Mouse (Mus musculus) liver, embryonic 11.5 days (tissue): ENCODE data around the gene Olfr347. TPM values are rescaled to one million over a fixed set of nuclear protein-coding genes. Genes with fewer than 3 reads are reported as not detected.

Experiments
- ATAC-seq: fragments of 200-750 bp; cut with Nextera tagmentation; replicated peaks from 2 replicates; pipeline ENCODE4 v1.8.0; 2017; ENCODE audit warnings: moderate number of reproducible peaks, mild to moderate bottlenecking, moderate TSS enrichment, moderate library complexity; ENCODE audit not compliant: low FRiP score
- DNase-seq: peaks from one replicate; pipeline ENCODE4 v3.0.0-alpha.2; 2017; ENCODE audit warnings: low spot score
- H3K27ac ChIP-seq: fragments of 300-500 bp; sonication (generic); 2 replicates; pipeline ENCODE4 v1.5.1; 2014; ENCODE audit warnings: mild to moderate bottlenecking, low read depth, low read length, control low read depth
- H3K27me3 ChIP-seq: fragments of 300-500 bp; sonication (generic); replicated peaks from 2 replicates; pipeline ENCODE4 v1.6.1; 2014; ENCODE audit warnings: low read length, mixed read lengths; ENCODE audit not compliant: control insufficient read depth, insufficient read depth
- H3K36me3 ChIP-seq: fragments of 300-500 bp; sonication (generic); 2 replicates; pipeline ENCODE4 v1.6.1; 2014; ENCODE audit warnings: mild to moderate bottlenecking, low read length, moderate library complexity, mixed read lengths; ENCODE audit not compliant: control insufficient read depth, insufficient read depth
- H3K4me1 ChIP-seq: fragments of 300-500 bp; sonication (generic); replicated peaks from 2 replicates; pipeline ENCODE4 v1.6.1; 2014; ENCODE audit warnings: low read length, mixed read lengths; ENCODE audit not compliant: control insufficient read depth, insufficient read depth
- H3K4me2 ChIP-seq: fragments of 300-500 bp; sonication (generic); 2 replicates; pipeline ENCODE4 v1.6.1; 2014; ENCODE audit warnings: mild to moderate bottlenecking, control low read depth, moderate library complexity
- H3K4me3 ChIP-seq: fragments of 300-500 bp; sonication (generic); 2 replicates; pipeline ENCODE4 v1.5.1; 2014; ENCODE audit warnings: low read depth, low read length, control low read depth
- H3K9ac ChIP-seq: fragments of 300-500 bp; sonication (generic); 2 replicates; pipeline ENCODE4 v1.6.1; 2014; ENCODE audit warnings: low read depth, low read length, control low read depth
- H3K9me3 ChIP-seq: fragments of 300-500 bp; sonication (generic); 2 replicates; pipeline ENCODE4 v1.6.1; 2016; ENCODE audit warnings: low read length, inconsistent platforms, mixed read lengths; ENCODE audit not compliant: control insufficient read depth
- WGBS: fragments of 180-500 bp; shearing (Covaris S2); extraction: QIAGEN DNeasy Blood & Tissue Kit; methylation state at CpG from one replicate; pipeline ENCODE4 v1.1.7; 2014; 5-methylcytosine and 5-hydroxymethylcytosine counted together
- polyA plus RNA-seq: library from polyadenylated mRNA; unstranded; fragments of >200 nt; fragmentation: Nextera tagmentation; extraction: Ambion mirVana; gene quantifications from 2 replicates; pipeline ENCODE4 v1.2.1, GENCODE M21; 2014

Olfr347 gene
- polyA plus RNA-seq, result not detected in 2 replicates

- H3K4me1 ChIP-seq, result no peaks in the 10 kb centered on the region
- no peak for DNase-seq
- H3K9me3 ChIP-seq, result no peaks in the 10 kb centered on the region
- H3K4me3 ChIP-seq, result no peak within 1 kb of the TSS
- H3K4me2 ChIP-seq, result no peak within 1 kb of the TSS
- ATAC-seq, result no peak
- H3K27ac ChIP-seq, result no peak within 1 kb of the TSS
- H3K36me3 ChIP-seq, result no peaks in the 10 kb centered on the region
- H3K9ac ChIP-seq, result no peak within 1 kb of the TSS
- no peaks in the 10 kb centered on the region for H3K27me3 ChIP-seq
These were observed at the start of gene Olfr347 for GRCm38 (mm10) chr2:36731602-36732001. Gene Olfr347, plus strand, starts transcription at chr2:36731902.

- H3K4me2 ChIP-seq, result no peak within 1 kb of the TSS
- no peaks in the 10 kb centered on the region for H3K4me1 ChIP-seq
- no peak within 1 kb of the TSS for H3K27ac ChIP-seq
- no peaks in the 10 kb centered on the region for H3K36me3 ChIP-seq
- DNase-seq, result no peak
- H3K27me3 ChIP-seq, result no peaks in the 10 kb centered on the region
- H3K9ac ChIP-seq, result no peak within 1 kb of the TSS
- no peak within 1 kb of the TSS for H3K4me3 ChIP-seq
- 0 out of 2 replicates have a peak, but pooled peaks cover 2% of the 10 kb centered on the region for H3K9me3 ChIP-seq
- ATAC-seq, result no peak
- WGBS, result 76% methylated on average over 1 of the region's 1 CpGs
These were observed 46.2 kb upstream of the Olfr347 start, which contains the start of gene Olfr346 for GRCm38 (mm10) chr2:36685488-36685887. Gene Olfr346, plus strand, starts transcription at chr2:36685788.

DNA sequence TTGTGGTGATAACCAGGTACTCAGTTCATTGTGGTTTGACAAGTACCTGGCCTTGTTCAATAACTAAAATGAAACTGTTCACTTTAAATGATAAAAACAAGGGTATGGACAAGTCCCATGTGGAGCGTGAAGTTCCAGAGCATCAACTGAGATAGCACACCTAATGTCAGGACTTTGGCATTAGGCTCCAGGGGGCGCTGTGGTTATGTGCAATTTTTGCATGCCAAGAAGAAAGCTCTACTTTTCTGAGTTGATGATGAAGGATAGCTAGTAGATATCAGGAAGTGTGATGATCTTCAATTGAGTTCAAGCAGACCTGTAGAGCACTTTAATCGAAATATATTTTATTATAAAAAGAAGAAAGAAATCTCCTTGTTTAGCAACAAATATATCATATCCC lies 4.5 kb downstream of the Olfr347 start:
- WGBS, result 42% methylated on average over 3 of the region's 3 CpGs
- Histone ChIP-seq H3K36me3 (no peaks in the 10 kb centered on the region), H3K9ac (no peak overlapping the region), H3K27me3 (no peaks in the 10 kb centered on the region), H3K4me3 (no peak overlapping the region), H3K4me1 (no peaks in the 10 kb centered on the region), H3K4me2 (no peak overlapping the region), H3K9me3 (peaks cover 3% of the 10 kb centered on the region; the same call in 1 of the 2 replicates), H3K27ac (no peak overlapping the region)
- no peak for ATAC-seq
- DNase-seq, result no peak

- ATAC-seq (no peak), DNase-seq (no peak)
- H3K27ac ChIP-seq, result no peak within 1 kb of the TSS
- H3K4me3 ChIP-seq, result no peak within 1 kb of the TSS
- H3K27me3 ChIP-seq, result no peaks in the 10 kb centered on the region
- no peak within 1 kb of the TSS for H3K4me2 ChIP-seq
- H3K4me1 ChIP-seq, result no peaks in the 10 kb centered on the region
- H3K9me3 ChIP-seq, result no peaks in the 10 kb centered on the region
- H3K9ac ChIP-seq, result no peak within 1 kb of the TSS
- WGBS, result 65% methylated on average over 2 of the region's 2 CpGs
- H3K36me3 ChIP-seq, result no peaks in the 10 kb centered on the region
These were observed 52.3 kb downstream of the Olfr347 start, which contains the start of gene Olfr348 for GRCm38 (mm10) chr2:36783976-36784375. Gene Olfr348, plus strand, starts transcription at chr2:36784276.

Other genes starting within 250 kb of the Olfr347 start
- not detected in 2 replicates for gene Olfr341, start 249.4 kb upstream of the Olfr347 start, polyA plus RNA-seq
- gene Olfr342, start 206.9 kb upstream of the Olfr347 start, polyA plus RNA-seq, result not detected in 2 replicates
- not detected in 2 replicates for gene Olfr344, start 165.2 kb upstream of the Olfr347 start, polyA plus RNA-seq
- not detected in 2 replicates for gene Olfr345, start 91.9 kb upstream of the Olfr347 start, polyA plus RNA-seq
- gene Olfr346, start 46.1 kb upstream of the Olfr347 start, polyA plus RNA-seq, result not detected in 2 replicates
- not detected in 2 replicates for gene Olfr348, start 52.4 kb downstream of the Olfr347 start, polyA plus RNA-seq
- gene Olfr50, start 58.6 kb downstream of the Olfr347 start, polyA plus RNA-seq, result not detected in 2 replicates
- gene Olfr3, start 85.1 kb downstream of the Olfr347 start, polyA plus RNA-seq, result not detected in 2 replicates
- not detected in 2 replicates for gene Olfr350, start 114.4 kb downstream of the Olfr347 start, polyA plus RNA-seq
- gene Olfr351, start 130.8 kb downstream of the Olfr347 start, polyA plus RNA-seq, result not detected in 2 replicates
- gene Olfr352, start 136.6 kb downstream of the Olfr347 start, polyA plus RNA-seq, result not detected in 2 replicates
- not detected in 2 replicates for gene Olfr353, start 161.0 kb downstream of the Olfr347 start, polyA plus RNA-seq
- gene Olfr354, start 173.8 kb downstream of the Olfr347 start, polyA plus RNA-seq, result not detected in 2 replicates
- not detected in 2 replicates for gene Olfr355, start 197.0 kb downstream of the Olfr347 start, polyA plus RNA-seq
- gene Olfr356, start 205.2 kb downstream of the Olfr347 start, polyA plus RNA-seq, result not detected in 2 replicates